Mouse (Mus musculus): ENCODE measurements around the gene Slc25a35.
"Not testable (repeated sequence)": the region's sequence is repeated elsewhere in the genome, so short reads cannot be mapped to it uniquely, and the experiment has no call there.

Slc25a35 gene

GRCm38 (mm10) chr11:68963405-68963804, 4.5 kb upstream of the Slc25a35 start:
- DNase-seq = no peak

- DNase-seq = no peak
Observed at GRCm38 (mm10) chr11:68965050-68965449, 2.9 kb upstream of the Slc25a35 start.

- DNase-seq = peak; percentile 35 to 49
Observed at GRCm38 (mm10) chr11:68965845-68966244, 2.1 kb upstream of the Slc25a35 start.

GRCm38 (mm10) chr11:68966554-68966953, 1.4 kb upstream of the Slc25a35 start:
- no peak for DNase-seq

- DNase-seq = no peak
Observed at GRCm38 (mm10) chr11:68968752-68969151, 821 bp downstream of the Slc25a35 start.

GRCm38 (mm10) chr11:68970232-68970631, 2.3 kb downstream of the Slc25a35 start:
- DNase-seq = no peak

- peak; percentile 74 to 78 for DNase-seq
Observed at GRCm38 (mm10) chr11:68973250-68974058, 5.5 kb downstream of the Slc25a35 start.

- no peak for DNase-seq
Observed at GRCm38 (mm10) chr11:68974059-68974450, 6.1 kb downstream of the Slc25a35 start.

GRCm38 (mm10) chr11:68975085-68975484, 7.2 kb downstream of the Slc25a35 start, which contains the start of gene Rangrf:
Gene Rangrf (minus strand): TSS chr11:68975185.
- no peak for DNase-seq

- no peak for DNase-seq
Observed at GRCm38 (mm10) chr11:68975601-68976000, 7.7 kb downstream of the Slc25a35 start.

GRCm38 (mm10) chr11:68979320-68979733, 11.4 kb downstream of the Slc25a35 start:
- DNase-seq = no peak

- DNase-seq = no peak
Observed at GRCm38 (mm10) chr11:68980919-68981318, 13.0 kb downstream of the Slc25a35 start.

GRCm38 (mm10) chr11:68982639-68983369, 14.9 kb downstream of the Slc25a35 start:
- peak; percentile 71 to 79 for DNase-seq

- no peak for DNase-seq
Observed at GRCm38 (mm10) chr11:68987365-68987882, 19.5 kb downstream of the Slc25a35 start.

- no peak for DNase-seq
Observed at GRCm38 (mm10) chr11:68988341-68988740, 20.4 kb downstream of the Slc25a35 start.

GRCm38 (mm10) chr11:68993122-68993521, 25.2 kb downstream of the Slc25a35 start:
- no peak for DNase-seq

- DNase-seq = peak in 1 of 2 experiments; percentile 18
Observed at GRCm38 (mm10) chr11:68994377-68994776, 26.4 kb downstream of the Slc25a35 start.

GRCm38 (mm10) chr11:68997080-68997479, 29.1 kb downstream of the Slc25a35 start:
- no peak for DNase-seq

GRCm38 (mm10) chr11:69002782-69003181, 34.9 kb downstream of the Slc25a35 start:
- not testable (repeated sequence) for DNase-seq

GRCm38 (mm10) chr11:69003592-69003991, 35.7 kb downstream of the Slc25a35 start:
- DNase-seq = no peak

GRCm38 (mm10) chr11:69005193-69005592, 37.3 kb downstream of the Slc25a35 start:
- no peak for DNase-seq

- not testable (repeated sequence) for DNase-seq
Observed at GRCm38 (mm10) chr11:69006575-69006974, 38.6 kb downstream of the Slc25a35 start.
